Mouse (Mus musculus) spleen, adult 18-20 months (tissue): ENCODE results near the gene Efnb3.

Experiments
- DNase-seq, 2 experiments: peaks; one replicate each; pipeline ENCODE4 v3.0.0; 2022; ENCODE audit warnings: mixed read lengths in 2 of 2

Efnb3 gene

DNA sequence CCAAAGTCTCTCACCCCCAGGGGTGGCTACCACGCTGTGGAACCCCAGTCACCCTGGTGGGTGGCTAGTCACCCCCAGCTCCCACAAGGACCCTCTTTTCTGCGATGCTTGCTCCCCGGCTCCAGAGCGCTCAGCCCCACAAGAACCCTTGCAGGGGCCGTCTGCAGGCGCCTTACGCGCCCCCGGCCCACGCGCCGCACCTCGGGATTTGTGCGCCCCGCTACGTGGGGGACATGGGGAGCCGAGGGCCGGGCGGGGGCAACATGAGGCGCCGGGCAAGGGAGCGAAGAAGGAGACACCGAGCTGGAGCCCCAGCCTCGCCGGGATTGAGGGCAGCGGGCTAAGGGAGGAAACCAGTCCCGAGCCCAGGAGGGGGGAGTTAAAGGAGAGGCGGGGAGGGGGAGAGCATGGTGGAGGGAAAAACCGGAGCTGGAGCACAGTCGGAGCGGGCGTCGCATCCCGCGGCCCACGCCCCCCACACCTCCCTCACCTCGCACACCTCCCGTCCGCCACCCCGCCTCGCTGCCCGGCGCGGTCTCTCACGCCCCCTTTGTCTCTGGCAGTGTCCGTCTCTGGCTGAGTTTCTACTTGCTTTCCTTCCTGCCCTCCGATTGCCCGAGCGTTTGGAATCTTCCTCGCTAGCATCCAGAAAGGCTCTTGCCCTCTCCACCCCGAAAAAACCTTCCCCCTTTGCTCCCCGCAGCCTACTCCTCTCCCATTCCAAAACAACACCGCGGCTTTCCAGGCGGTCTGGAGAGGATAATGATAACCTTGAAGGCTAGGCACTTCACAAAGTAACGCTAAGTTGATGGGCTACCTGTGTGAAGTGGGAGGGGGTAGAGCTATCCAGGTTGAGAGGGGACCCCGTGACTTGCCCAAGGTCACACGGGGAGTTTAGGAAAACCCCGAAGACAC lies at the start of gene Efnb3:
Gene Efnb3 (minus strand): TSS at position 355 of the 915 bp plus-strand sequence.
- DNase-seq, result no peak

DNA sequence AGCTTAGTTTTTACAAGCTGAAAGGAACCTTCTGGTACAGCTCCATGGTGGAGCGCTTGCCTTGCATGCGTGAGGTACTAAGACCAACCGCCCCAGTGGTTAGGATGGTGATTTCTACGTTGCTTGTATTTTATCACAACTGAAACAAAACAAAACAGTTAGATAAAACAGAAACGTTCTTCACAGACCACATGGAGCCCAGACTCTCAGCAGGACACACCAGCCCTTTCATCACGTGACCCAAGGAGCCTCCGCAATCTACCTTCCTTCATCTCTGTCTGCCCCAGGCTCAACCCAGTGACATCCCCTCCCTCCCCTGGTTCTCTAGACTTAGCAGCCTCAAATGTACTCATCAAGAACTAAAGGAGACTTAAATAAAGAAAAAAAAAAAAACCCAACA lies 49.4 kb upstream of the Efnb3 start:
- no peak for DNase-seq

GRCm38 (mm10) chr11:69608525-69608924 lies 48.5 kb upstream of the Efnb3 start:
- DNase-seq, result no peak

DNA sequence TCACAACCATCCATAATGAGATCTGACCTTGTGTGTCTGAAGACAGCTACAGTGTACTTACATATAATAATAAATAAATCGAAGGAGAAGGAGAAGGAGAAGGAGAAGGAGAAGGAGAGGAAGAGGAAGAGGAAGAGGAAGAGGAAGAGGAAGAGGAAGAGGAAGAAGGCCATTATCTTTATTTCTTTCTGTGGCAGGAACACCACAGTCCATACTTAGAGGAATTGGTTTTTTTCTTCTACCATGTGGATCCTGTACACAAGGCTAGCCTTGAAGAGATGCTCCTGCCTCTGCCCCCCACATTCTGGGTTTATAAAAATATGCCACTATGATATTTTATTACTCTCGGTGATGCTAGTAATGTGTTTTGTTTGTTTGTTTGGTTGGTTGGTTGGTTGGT lies 46.8 kb upstream of the Efnb3 start:
- DNase-seq, result no peak

GRCm38 (mm10) chr11:69606491-69606795 lies 46.4 kb upstream of the Efnb3 start:
- DNase-seq, result no peak

- peak; percentile 25 to 35 for DNase-seq
These were observed 45.9 kb upstream of the Efnb3 start, which contains the start of gene Atp1b2 for GRCm38 (mm10) chr11:69605726-69606490. TSS of gene Atp1b2 (minus strand) at chr11:69605942.

GRCm38 (mm10) chr11:69604795-69605664 lies 45.0 kb upstream of the Efnb3 start:
- DNase-seq, result no peak

- DNase-seq, result no peak
These were observed 44.3 kb upstream of the Efnb3 start for GRCm38 (mm10) chr11:69604347-69604746.

GRCm38 (mm10) chr11:69603516-69603915 lies 43.5 kb upstream of the Efnb3 start:
- no peak for DNase-seq

DNA sequence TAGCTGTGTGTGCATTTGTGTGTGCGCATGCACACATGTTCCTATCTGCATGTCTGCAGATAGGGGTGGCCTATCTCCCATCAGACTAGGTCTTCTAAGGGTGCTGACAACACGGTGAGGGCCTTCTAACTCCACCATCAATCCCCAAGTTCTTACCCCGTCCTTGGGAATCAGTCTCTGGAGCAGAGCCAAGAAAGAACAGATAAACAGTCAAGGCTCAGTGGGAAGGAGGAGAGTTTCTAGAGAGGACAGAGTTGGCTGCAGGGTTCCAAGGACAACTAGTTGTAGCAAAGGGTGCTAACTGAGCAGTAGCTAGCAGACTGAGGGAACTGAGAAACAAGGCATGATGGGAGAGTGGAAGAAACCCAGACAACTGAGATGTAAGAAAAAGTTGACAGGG lies 41.8 kb upstream of the Efnb3 start:
- DNase-seq, result no peak

DNA sequence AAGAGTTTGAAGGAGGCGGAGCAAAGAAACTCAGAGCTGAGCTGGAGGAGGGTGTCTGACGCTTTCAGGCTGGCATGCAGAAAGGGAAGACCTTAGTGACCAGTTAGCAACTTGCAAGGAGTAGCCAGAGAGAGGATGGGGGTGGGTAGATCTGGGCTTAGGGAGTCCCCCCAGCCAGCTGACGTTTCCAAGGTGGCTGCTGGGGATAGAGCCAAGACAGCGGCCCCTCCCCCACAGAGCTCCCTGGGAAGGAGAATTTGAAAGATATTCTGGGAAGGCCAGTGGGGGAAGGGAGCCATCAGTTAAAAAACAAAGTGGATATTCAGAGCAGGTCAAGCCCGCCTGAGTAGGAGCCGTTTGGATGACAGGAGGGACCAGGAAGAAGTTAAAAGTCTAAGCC lies 40.1 kb upstream of the Efnb3 start:
- DNase-seq, result no peak

DNA sequence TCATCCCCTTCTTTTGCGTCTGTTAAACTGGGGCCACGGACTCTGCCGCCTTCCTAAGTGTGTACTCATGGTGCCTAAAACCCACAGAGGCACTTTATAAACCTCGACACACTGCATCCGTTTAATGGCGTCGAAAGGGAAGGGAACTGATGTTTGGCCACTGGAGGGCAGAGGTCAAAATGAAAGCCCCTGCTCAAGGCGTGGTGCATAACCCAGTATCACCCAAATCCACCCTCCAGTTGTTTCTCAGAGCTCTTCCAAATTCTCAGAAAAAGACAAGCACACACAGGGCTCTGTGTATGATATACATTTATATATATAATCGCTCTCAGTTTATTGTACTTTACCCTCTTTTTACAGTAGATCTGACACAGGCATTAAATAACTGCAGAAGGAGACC lies 39.4 kb upstream of the Efnb3 start:
- no peak for DNase-seq

GRCm38 (mm10) chr11:69594853-69595252 lies 34.8 kb upstream of the Efnb3 start:
- no peak for DNase-seq

- DNase-seq, result no peak
These were observed 32.8 kb upstream of the Efnb3 start for GRCm38 (mm10) chr11:69592799-69593198.

DNA sequence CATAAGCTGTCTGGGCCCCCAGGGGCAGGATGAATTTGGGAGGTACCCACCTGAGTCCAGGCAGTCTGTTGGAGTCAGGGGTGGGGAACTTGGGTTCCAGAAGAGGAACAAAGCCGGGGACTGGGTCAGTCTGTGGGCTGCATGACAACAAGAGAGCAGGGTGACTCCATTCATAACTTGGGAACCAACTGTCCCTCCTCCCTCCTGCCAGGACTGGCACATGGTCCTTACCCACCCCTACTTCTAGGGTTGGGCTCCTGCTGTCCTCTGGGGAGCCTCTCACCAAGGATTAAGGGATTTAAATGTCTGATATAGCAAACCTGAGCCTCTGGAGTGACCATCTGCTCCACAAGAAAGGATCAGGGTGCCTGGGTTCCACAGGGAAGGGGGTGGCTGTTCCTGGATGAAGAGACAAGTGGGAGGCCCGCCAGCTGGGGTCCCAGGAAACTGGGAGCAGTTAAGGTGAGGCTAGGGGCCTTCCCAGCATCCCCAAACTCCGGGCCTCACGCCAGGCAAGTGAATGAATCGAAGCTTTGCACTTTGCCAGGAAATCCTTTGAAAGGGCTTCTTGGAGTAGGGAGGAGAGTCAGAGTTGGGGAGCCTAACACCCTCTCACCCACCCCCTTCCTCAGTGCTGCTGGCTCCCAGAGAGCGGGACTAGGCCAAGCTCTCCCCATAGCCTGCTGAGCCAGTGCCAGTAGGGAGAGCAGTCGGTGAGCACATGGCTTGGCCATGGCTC lies 32.1 kb upstream of the Efnb3 start:
- DNase-seq, result no peak

GRCm38 (mm10) chr11:69591424-69591823 lies 31.4 kb upstream of the Efnb3 start:
- no peak for DNase-seq

DNA sequence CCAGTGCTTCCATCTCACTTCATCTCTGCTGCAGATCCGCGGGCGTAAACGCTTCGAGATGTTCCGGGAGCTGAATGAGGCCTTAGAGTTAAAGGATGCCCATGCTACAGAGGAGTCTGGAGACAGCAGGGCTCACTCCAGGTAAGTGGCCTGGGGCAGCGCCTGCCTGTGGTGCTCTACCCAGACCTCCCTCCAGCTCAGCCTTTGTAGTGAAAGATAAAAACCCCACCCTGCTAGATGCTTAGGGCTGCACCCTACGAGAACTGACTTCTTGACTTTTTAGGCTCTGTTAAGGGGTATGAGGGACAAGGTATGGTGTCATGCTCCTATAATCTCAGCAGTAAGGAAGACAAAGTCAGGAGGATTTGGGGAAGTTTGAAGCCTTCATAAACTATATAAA lies 30.6 kb upstream of the Efnb3 start:
- no peak for DNase-seq

DNA sequence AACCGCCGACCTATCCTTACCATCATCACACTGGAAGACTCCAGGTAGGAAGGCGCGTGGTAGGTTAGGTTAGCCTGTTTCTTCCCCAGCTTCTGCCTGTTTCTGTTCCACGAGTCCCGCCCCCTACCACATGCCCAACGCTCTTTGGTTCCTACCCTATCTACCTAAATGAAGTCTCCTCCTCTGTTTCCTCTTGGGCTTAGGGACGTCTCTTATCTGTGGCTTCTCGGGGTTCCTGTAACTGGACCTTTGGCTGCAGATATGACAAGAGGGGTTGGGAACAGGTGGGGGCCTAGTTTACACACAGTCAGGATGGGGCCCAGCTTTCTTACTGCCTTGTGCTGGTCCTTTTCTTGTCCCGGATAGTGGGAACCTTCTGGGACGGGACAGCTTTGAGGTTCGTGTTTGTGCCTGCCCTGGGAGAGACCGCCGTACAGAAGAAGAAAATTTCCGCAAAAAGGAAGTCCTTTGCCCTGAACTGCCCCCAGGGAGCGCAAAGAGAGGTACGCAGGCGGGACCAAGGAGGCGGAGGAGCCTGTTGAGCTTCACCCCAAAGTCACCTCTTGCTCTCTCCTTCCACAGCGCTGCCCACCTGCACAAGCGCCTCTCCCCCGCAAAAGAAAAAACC lies 29.3 kb upstream of the Efnb3 start:
- DNase-seq, result no peak

DNA sequence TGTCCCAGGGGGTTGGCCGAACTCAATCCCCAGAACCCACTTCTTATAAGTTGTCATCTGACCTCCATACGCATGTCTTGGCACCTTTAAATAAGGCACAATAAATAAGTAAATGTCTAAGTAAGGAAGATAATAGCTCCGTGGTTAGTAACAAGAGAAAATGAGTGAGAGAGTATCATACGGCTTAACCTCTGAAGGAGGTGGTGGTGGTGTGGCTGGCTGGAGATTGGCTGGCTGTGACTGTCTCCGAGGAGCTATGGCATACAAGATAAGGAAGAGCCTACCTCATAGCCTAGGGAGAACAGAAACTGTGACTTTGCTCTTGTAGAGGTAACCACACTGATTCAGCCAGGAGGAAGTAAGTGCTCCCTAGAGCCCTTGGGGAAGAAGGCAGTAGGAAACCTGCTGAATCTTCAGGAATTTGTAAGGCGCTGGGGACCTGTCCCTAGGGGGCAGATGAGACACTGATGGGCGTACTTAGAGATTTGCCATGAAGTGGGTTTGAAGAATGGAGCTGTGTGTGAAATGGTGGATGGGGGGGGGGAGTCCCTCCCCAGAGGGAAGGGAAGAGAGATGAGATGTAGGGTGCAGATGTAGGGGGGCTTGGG lies 25.8 kb upstream of the Efnb3 start:
- DNase-seq, result no peak

- no peak for DNase-seq
These were observed 24.9 kb upstream of the Efnb3 start for GRCm38 (mm10) chr11:69584937-69585336.

DNA sequence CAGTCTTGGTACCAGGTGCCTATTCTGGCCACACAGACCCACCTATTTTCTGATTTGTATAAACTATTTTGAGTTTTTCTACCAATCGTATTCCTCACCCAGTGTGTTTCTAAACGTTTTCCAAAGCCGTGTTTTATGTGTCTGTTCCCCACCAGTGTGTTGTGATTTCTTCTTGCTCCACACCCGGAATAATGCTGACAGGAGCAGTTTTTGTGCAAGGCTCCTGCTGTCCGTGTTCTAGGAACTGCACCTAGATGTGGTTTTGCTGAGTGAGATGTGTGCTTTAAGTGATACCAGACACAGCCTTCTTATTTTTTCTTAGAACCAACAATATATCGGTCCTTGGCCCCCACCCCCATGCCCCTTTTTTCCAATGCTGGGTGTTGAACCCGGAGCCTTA lies 24.0 kb upstream of the Efnb3 start:
- no peak for DNase-seq
